Mouse (Mus musculus) gastrocnemius, postnatal 25 days (tissue): ENCODE data around the gene Auts2. TPM values are rescaled to one million over a fixed set of nuclear protein-coding genes. Genes with fewer than 3 reads are reported as not detected.

Experiments
- DNase-seq: peaks from one replicate; pipeline ENCODE4 v3.0.0; 2022
- total RNA-seq, 2 experiments: library from RNA; stranded (reverse); gene quantifications; 1 replicate in 1 of 2; 2 replicates in 1 of 2; pipeline ENCODE4 v1.2.3; 2021

The Auts2 gene
- total RNA-seq, 2 experiments from 2014 or later = 13.4 to 35.1 TPM

- no peak for DNase-seq
These were observed 42.3 kb downstream of the Auts2 start for GRCm38 (mm10) chr5:132500817-132501231.

GRCm38 (mm10) chr5:132498896-132499295, 44.2 kb downstream of the Auts2 start:
- no peak for DNase-seq

- DNase-seq = no peak
These were observed 45.1 kb downstream of the Auts2 start for GRCm38 (mm10) chr5:132498045-132498444.

- DNase-seq = no peak
These were observed 50.4 kb downstream of the Auts2 start for GRCm38 (mm10) chr5:132492793-132493192.

- no peak for DNase-seq
These were observed 51.1 kb downstream of the Auts2 start for GRCm38 (mm10) chr5:132492040-132492439.

- no peak for DNase-seq
These were observed 51.6 kb downstream of the Auts2 start for GRCm38 (mm10) chr5:132491508-132491907.

- peak; percentile 21 for DNase-seq
These were observed 52.8 kb downstream of the Auts2 start for GRCm38 (mm10) chr5:132490326-132490725.

GRCm38 (mm10) chr5:132489736-132490313, 53.3 kb downstream of the Auts2 start:
- peak; percentile 23 for DNase-seq

DNA sequence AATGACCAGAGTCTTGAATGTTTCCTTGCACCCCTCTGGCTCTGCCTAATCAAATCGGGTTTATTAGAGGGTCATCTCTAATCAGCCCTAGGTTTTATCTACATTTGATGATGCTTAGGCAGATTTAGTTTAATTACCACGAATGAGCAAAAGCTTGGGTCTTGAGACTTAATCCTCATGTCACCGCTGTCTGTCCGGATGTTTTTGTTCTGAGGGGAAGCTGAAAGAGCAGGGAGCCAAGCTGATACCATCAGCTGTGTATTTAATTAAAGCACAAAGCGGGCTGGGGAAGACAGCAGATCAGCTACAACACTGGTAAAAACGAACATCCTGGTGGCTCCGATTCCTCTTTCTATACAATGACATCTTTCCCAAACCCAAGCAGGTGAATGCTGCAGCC, 56.3 kb downstream of the Auts2 start:
- no peak for DNase-seq

DNA sequence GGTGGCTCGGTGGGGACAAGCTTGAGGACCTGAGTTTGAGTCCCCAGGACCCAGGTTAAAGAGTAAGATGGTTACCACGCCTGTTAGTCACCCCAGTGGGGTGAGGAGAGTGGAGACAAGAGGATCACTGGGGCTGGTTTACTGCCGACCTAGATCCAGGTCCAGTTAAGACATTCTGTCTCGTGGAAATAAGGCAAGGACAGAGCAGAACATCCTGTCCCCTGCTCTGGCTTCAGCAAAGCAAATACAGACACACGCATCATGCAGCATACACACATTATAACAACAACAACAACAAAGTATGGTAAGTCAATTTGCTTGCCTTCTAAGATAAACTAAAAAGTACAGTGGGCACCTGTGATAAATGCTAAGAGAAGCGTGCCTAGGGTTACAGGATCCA, 57.1 kb downstream of the Auts2 start:
- DNase-seq = no peak

DNA sequence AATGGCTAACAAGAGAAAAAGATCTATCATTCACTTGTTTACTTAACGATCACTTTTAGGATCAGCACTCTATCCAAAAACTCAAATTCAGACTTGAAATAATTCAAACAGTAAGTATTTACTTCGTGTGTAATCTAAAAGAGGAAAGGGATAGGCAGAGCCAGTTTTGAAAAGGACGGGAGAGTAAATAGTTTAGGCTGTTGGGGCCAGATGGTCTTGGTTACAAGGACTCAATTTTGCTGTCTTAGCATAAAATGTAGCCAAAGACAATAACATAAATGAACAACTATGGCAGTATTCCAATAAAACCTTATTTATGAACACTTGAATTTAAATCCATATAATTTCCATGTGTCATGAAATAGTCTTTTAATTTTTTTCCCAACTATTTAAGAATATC, 57.7 kb downstream of the Auts2 start:
- no peak for DNase-seq

DNA sequence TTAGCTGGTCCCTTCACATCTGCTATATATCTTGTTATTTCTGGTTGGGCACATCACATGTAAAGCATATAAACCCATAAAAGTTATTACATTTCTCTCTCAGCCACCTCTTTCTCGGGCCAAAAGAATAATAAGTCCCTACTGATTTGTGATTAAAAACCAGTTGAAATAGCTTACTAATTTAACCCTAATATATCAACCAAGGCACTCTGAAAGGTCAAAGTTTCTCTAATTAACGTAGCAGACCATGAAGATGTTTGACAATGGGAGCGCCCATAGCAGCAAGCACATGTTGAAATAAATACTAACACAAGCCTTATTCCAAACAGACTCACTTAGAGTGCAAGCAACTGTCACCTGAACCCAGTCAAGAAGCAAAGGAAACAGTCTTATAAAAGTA, 61.7 kb downstream of the Auts2 start:
- DNase-seq = no peak

GRCm38 (mm10) chr5:132480461-132480860, 62.7 kb downstream of the Auts2 start:
- DNase-seq = no peak

DNA sequence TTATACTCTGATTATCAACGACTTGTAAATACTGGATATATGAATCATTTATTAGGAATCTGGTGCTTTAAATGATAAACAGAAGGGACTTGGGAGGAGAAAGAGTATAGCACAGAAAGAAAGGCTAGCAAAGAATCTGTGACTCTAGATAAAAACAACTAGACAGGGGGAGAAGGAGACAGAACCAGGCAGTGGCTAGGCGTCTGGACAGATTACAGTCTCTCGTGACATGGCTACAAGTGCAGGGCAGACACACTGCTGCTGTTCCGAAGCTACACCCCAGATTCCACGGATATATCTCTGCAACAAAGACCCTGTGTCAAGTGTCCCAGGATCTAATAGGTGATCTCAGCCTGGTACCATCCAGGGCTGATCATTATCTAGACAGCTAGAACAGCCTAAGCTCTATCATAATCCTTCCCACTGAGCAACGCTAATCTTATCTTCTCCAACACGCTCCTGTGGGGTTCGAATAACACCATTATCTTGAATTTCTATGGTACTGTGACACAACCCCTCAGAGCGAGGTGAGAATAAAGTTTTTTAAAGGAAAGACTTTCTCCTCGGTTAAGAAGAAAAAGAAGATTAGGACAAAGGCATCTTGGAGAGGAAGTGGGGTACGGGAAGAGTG, 63.8 kb downstream of the Auts2 start:
- no peak for DNase-seq

DNA sequence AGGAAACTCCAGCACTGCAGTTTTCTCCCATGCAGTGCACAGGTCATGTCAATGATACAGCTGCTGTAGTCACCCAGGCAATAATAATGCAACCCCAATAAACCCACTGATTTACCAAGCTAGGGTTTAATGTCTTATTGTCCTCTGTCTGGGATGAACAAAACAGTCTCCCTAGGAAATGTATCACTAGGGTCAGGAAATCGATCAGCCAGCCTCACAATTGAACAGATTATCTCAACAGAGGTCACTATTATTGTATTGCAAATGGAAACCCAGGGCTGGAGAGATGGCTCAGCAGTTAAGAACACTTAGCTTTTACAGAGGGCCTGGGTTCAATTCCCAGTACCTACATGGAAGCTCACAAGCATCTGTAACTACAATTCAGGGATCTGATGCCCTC, 65.6 kb downstream of the Auts2 start:
- no peak for DNase-seq

- DNase-seq = no peak
These were observed 70.2 kb downstream of the Auts2 start for GRCm38 (mm10) chr5:132472905-132473321.

DNA sequence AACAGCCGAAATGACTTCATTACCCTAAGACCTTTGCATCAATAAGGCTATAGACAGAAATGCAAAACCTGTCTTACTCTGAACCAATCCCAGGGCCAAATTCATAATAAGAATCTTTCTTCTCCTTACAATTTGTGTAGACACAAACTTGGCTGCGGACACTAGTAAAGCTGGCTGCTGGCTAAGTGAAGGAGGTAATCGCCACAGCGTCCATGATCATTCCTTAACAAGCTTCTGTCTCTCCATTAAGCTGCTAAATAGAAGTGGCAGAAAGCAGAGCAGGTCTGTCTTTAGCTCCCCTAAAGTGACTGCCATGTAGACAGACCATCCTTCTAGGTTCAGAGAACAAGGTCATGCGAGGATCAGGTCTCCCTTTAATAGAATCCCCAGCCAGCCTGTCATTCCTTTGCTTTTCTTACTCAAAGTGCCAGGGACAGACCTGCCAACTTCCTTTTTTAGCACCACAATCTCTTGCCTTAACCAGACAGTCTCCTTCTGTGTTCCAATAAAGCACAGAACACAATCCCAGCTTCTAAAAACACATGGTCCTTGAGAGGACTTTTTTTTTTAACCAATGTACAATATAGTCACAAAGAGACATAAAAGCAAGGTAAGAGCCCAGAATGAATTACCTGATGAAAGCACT, 70.8 kb downstream of the Auts2 start:
- DNase-seq = no peak

GRCm38 (mm10) chr5:132467364-132467743, 75.8 kb downstream of the Auts2 start:
- DNase-seq = no peak

GRCm38 (mm10) chr5:132466427-132467363, 76.4 kb downstream of the Auts2 start:
- no peak for DNase-seq

GRCm38 (mm10) chr5:132462560-132462959, 80.6 kb downstream of the Auts2 start:
- no peak for DNase-seq

DNA sequence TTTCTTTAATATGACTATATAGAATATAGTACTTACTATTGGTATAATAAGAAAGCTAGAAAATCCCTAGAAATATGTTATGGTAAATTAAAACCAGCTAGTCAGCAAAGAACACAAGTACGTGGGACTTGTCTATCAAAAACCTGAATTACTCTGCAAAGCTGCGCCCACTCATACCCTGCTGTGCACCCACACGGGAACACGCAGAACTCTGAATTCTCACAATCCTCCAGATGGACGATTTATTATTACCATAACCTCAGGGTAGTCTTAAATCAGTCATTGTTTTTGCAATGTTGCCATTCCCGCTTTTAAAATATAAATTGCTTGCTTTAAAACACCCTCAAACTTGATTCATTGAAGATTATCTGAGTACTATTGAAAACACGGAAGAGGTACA, 84.6 kb downstream of the Auts2 start:
- no peak for DNase-seq

- no peak for DNase-seq
These were observed 90.8 kb downstream of the Auts2 start for GRCm38 (mm10) chr5:132452381-132452780.

DNA sequence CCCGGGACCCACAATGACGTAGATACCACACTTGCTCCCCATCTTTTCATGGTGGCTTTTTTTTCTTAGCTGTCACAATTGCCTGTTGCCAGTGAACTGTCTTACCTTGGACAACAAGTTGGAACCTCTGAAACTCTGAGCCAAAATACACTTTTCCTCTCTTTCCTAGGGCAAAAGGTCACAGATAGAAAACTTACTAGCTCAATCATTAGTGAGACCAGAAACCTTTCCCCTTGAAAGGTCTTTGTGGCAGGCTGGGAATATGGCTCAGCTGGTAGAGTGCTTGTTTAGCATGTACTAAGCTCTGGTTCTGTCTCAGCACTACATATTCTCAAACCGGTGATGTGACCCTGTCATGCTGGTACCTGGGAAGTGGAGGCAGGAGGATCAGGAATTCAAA, 93.1 kb downstream of the Auts2 start:
- DNase-seq = no peak
